Mouse (Mus musculus): ENCODE measurements at regions not wholly inside any gene's neighbourhood (a gene's known extent, or its start where the extent isn't known, plus 50 kb on each side); places are given as distances from the start of the nearest gene placed in this dataset.

DNA sequence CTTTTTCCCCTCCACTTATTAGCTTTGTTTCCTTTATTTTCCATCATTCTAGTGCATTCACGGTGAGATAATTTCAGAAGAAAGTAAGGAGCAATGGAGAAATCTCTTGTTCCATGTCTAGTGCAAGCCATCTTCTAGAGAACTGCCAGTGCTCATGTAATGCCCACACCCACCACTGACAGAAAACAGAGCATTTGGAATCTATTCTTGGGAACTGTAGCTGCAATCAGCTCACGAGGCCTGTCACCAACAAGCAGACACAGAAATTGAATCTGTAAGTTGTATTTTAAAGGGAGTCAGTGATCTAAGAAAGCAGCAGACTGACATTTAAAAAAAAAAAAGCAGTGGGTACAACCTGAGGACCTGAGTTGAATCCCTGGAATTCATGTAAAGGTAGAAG lies 92.6 kb downstream of the S1pr1 start:
- TF ChIP-seq POLR2A (IDR thresholded peaks at IDR 0.05; ENCODE audit: control insufficient read depth, extremely low read depth, insufficient read depth, low read length, poor library complexity): no peak
- no peak for TF ChIP-seq CTCF (IDR thresholded peaks at IDR 0.05; ENCODE audit: borderline replicate concordance, control insufficient read depth, extremely low read depth, insufficient read depth, low read length, poor library complexity)
